Mouse (Mus musculus) heart, adult 2 months (tissue): ENCODE data around the gene Unc5a. TPM values are rescaled to one million over a fixed set of nuclear protein-coding genes. Genes with fewer than 3 reads are reported as not detected.
A peak's percentile ranks its signal among the peaks of the same experiment; 100 is the strongest.

Experiments
- DNase-seq, 2 experiments: peaks; one replicate each; pipeline ENCODE4 v3.0.0; 2021
- H3K27ac ChIP-seq: fragments of 200-600 bp; 2 replicates; pipeline ENCODE4 v1.8.1; 2022
- H3K27me3 ChIP-seq: fragments of 200-500 bp; 2 replicates; pipeline ENCODE4 v1.6.1; 2012; ENCODE audit warnings: mild to moderate bottlenecking, low read length, inconsistent platforms, mixed read lengths; ENCODE audit not compliant: control insufficient read depth, insufficient read depth
- H3K36me3 ChIP-seq: fragments of 200-500 bp; 2 replicates; pipeline ENCODE4 v1.6.1; 2012; ENCODE audit warnings: low read length, inconsistent platforms; ENCODE audit not compliant: control insufficient read depth, insufficient read depth
- H3K4me1 ChIP-seq: fragments of 200-500 bp; 2 replicates; pipeline ENCODE4 v1.6.1; 2011; ENCODE audit warnings: low read length; ENCODE audit not compliant: control insufficient read depth, insufficient read depth
- H3K4me3 ChIP-seq: fragments of 200-600 bp; 2 replicates; pipeline ENCODE4 v1.8.1; 2022
- H3K79me2 ChIP-seq: fragments of 200-500 bp; replicated peaks from 2 replicates; pipeline ENCODE4 v1.6.1; 2012; ENCODE audit warnings: mild to moderate bottlenecking, inconsistent platforms, low read length, moderate library complexity, mixed read lengths; ENCODE audit not compliant: control insufficient read depth, insufficient read depth
- H3K9ac ChIP-seq: fragments of 200-500 bp; 2 replicates; pipeline ENCODE4 v1.6.1; 2012; ENCODE audit warnings: low read depth, mild to moderate bottlenecking, control low read depth, inconsistent platforms, low read length, mixed read lengths
- CTCF ChIP-seq: fragments of 200-600 bp; IDR thresholded peaks from 2 replicates; pipeline ENCODE4 v1.8.1; 2022; ENCODE audit warnings: antibody characterized with exemption, mild to moderate bottlenecking, moderate library complexity
- EP300 ChIP-seq: fragments of 200-500 bp; IDR thresholded peaks from 2 replicates; pipeline ENCODE4 v1.6.1; 2011; ENCODE audit warnings: low read depth, low read length, control low read depth; ENCODE audit not compliant: insufficient read depth
- POLR2A ChIP-seq: fragments of 200-500 bp; IDR thresholded peaks from 2 replicates; pipeline ENCODE4 v1.6.1; 2011; ENCODE audit warnings: mild to moderate bottlenecking, low read depth, low read length, control low read depth; ENCODE audit not compliant: insufficient read depth
- WGBS: fragments of 180-500 bp; shearing (Covaris S2); methylation state at CpG from one replicate; pipeline ENCODE4 v1.1.7; 2018; 5-methylcytosine and 5-hydroxymethylcytosine counted together
- intact Hi-C: fragments of 180-260 bp; cut with DNase I; formaldehyde crosslinking; loops from one replicate; pipeline ENCODE4 v1.15.1; 2025
- polyA plus RNA-seq: library from polyadenylated mRNA; depleted of rRNA; stranded (reverse); fragments of >200 nt; gene quantifications from 2 replicates; pipeline ENCODE4 v1.2.3, GENCODE M21; 2012
- total RNA-seq, 2 experiments: library from RNA; stranded (reverse); gene quantifications; 2 replicates each; pipeline ENCODE4 v1.2.3; 2021

Gene Unc5a
- total and polyA plus RNA-seq, 3 experiments: 0.57 to 1.2 (median 0.73) TPM

- TF ChIP-seq EP300 (no peak), POLR2A (no peak), CTCF (no peak)
- WGBS: 48% methylated on average over 9 of the region's 9 CpGs
- Histone ChIP-seq H3K36me3 (no peaks in the 10 kb centered on the region), H3K79me2 (no peaks in the 10 kb centered on the region), H3K27ac (no peak overlapping the region), H3K4me1 (no peaks in the 10 kb centered on the region), H3K9ac (no peak overlapping the region), H3K27me3 (no peaks in the 10 kb centered on the region), H3K4me3 (no peak overlapping the region)
- intact Hi-C loops: no loop called here
- DNase-seq: no peak
Observed at GRCm38 (mm10) chr13:54969513-54969912, 20.3 kb downstream of the Unc5a start.

GRCm38 (mm10) chr13:54970521-54971247 lies 21.5 kb downstream of the Unc5a start:
- no peaks in the 10 kb centered on the region for H3K27me3 ChIP-seq
- H3K27ac ChIP-seq: no peak overlapping the region
- no peaks in the 10 kb centered on the region for H3K4me1 ChIP-seq
- H3K4me3 ChIP-seq: no peak overlapping the region
- H3K36me3 ChIP-seq: no peaks in the 10 kb centered on the region
- WGBS: 30% methylated on average over 14 of the region's 14 CpGs
- TF ChIP-seq CTCF: no peak
- TF ChIP-seq EP300: no peak
- no peak for TF ChIP-seq POLR2A
- peak; percentile 6 to 36 for DNase-seq
- intact Hi-C loops: no loop called here
- H3K9ac ChIP-seq: no peak overlapping the region
- H3K79me2 ChIP-seq: no peaks in the 10 kb centered on the region

- no peak for TF ChIP-seq EP300
- no peak for TF ChIP-seq CTCF
- no peak for TF ChIP-seq POLR2A
- no peaks in the 10 kb centered on the region for H3K36me3 ChIP-seq
- no peak overlapping the region for H3K9ac ChIP-seq
- intact Hi-C loops: no loop called here
- DNase-seq: no peak
- no peak overlapping the region for H3K4me3 ChIP-seq
- no peaks in the 10 kb centered on the region for H3K4me1 ChIP-seq
- whole genome bisulfite sequencing: 75% methylated on average over 3 of the region's 3 CpGs
- H3K27ac ChIP-seq: no peak overlapping the region
- no peaks in the 10 kb centered on the region for H3K79me2 ChIP-seq
- H3K27me3 ChIP-seq: no peaks in the 10 kb centered on the region
Observed at GRCm38 (mm10) chr13:54975546-54975945, 26.3 kb downstream of the Unc5a start.

GRCm38 (mm10) chr13:54978804-54979203 lies 29.6 kb downstream of the Unc5a start:
- WGBS: 51% methylated on average over 8 of the region's 8 CpGs
- no peak overlapping the region for H3K4me3 ChIP-seq
- TF ChIP-seq CTCF (no peak), EP300 (no peak), POLR2A (no peak)
- H3K79me2 ChIP-seq: no peaks in the 10 kb centered on the region
- H3K27me3 ChIP-seq: no peaks in the 10 kb centered on the region
- no peak overlapping the region for H3K9ac ChIP-seq
- no peak overlapping the region for H3K27ac ChIP-seq
- intact Hi-C loops: no loop called here
- H3K4me1 ChIP-seq: no peaks in the 10 kb centered on the region
- H3K36me3 ChIP-seq: no peaks in the 10 kb centered on the region
- no peak for DNase-seq

- DNase-seq: no peak
- TF ChIP-seq CTCF: no peak
- TF ChIP-seq POLR2A: no peak
- no peak for TF ChIP-seq EP300
- Histone ChIP-seq H3K36me3 (no peaks in the 10 kb centered on the region), H3K27ac (no peak overlapping the region), H3K79me2 (no peaks in the 10 kb centered on the region), H3K27me3 (no peaks in the 10 kb centered on the region), H3K4me3 (no peak overlapping the region), H3K9ac (no peak overlapping the region), H3K4me1 (no peaks in the 10 kb centered on the region)
- intact Hi-C loops: no loop called here
- 76% methylated on average over 12 of the region's 12 CpGs for WGBS
Observed at GRCm38 (mm10) chr13:54980957-54981356, 31.7 kb downstream of the Unc5a start.

GRCm38 (mm10) chr13:54983001-54983400 lies 33.8 kb downstream of the Unc5a start:
- Histone ChIP-seq H3K36me3 (no peaks in the 10 kb centered on the region), H3K27me3 (no peaks in the 10 kb centered on the region), H3K27ac (no peak overlapping the region), H3K4me3 (no peak overlapping the region), H3K79me2 (no peaks in the 10 kb centered on the region), H3K4me1 (peaks cover 2% of the 10 kb centered on the region), H3K9ac (no peak overlapping the region)
- no peak for DNase-seq
- intact Hi-C loops: no loop called here
- 60% methylated on average over 8 of the region's 8 CpGs for WGBS
- TF ChIP-seq POLR2A (no peak), CTCF (no peak), EP300 (no peak)
